Mouse (Mus musculus): ENCODE data around the gene Rufy3.

Rufy3 gene

DNA sequence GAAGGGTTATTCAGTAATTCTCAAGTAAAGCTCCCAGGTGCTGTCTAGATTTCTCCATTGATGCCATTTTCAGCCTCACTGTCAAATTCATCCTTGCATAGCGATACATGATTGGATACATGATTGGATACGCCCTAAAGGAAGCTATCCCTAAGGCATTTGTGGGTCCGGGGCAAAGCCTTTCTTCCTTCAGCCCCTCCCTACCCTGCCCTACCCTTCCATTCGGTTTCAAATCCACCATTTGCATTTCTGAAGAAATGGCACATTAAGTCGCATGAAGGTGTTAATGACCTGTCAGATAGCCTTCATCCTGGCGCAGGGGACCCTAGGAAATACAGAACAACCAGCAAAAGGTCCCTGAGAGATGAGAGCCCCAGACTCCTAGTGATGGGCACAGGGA, 120.5 kb downstream of the Rufy3 start:
- no peak for DNase-seq (ENCODE audit: low read depth, low spot score)

GRCm38 (mm10) chr5:88685745-88686299, 121.0 kb downstream of the Rufy3 start:
- DNase-seq (ENCODE audit: low read depth, low spot score) = no peak

DNA sequence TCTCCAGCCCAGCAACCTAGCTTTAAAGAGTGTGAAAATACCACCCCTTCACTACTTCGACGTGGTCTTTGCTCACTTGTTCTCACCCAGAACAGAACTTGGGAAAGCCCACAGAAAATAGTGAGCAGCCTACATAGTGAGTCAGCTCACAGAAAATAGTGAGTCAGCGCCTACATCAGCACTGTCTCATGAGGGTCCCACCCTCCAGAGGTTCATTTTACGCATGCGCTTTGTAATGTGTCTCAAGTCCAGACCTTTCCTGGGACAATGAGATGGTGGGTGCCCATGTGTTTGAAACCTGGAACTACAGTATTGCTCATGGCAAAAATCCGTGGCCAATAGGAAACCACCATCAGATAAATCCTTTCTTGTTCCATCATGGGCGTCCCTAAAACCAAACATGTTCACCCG, 123.2 kb downstream of the Rufy3 start:
- no peak for DNase-seq (ENCODE audit: low read depth, low spot score)

DNA sequence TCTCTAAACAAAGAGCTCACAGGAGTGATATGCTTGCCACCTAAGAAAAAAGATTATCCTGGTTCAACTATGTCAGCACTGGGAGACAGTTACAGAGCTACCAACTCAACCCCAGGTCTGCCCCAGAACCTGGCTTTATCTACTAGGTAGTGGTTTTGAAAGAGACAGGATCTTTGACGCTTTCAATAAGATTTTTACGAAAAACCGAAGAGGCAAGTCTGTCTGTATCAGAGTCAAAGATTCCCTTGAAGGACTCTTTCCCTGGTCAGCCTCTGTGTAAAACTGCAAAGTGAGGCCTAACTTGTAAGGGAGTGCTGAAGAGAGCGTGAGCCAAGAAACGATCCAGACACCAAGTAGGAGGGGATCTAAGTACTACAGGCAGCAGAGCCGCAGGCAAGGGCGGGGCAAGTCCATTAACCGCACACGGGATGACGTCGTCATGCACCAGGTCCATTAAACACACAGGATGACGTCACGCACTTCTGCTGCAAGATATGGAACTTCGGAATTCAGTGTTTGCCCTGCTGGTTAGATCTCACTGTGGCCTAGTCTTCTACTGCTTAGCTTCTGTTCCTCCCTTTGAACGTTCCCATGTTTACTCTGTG, 123.8 kb downstream of the Rufy3 start:
- no peak for DNase-seq (ENCODE audit: low read depth, low spot score)

- DNase-seq (ENCODE audit: low read depth, low spot score) = peak; percentile 53
Observed at GRCm38 (mm10) chr5:88689279-88689938, 124.6 kb downstream of the Rufy3 start.

DNA sequence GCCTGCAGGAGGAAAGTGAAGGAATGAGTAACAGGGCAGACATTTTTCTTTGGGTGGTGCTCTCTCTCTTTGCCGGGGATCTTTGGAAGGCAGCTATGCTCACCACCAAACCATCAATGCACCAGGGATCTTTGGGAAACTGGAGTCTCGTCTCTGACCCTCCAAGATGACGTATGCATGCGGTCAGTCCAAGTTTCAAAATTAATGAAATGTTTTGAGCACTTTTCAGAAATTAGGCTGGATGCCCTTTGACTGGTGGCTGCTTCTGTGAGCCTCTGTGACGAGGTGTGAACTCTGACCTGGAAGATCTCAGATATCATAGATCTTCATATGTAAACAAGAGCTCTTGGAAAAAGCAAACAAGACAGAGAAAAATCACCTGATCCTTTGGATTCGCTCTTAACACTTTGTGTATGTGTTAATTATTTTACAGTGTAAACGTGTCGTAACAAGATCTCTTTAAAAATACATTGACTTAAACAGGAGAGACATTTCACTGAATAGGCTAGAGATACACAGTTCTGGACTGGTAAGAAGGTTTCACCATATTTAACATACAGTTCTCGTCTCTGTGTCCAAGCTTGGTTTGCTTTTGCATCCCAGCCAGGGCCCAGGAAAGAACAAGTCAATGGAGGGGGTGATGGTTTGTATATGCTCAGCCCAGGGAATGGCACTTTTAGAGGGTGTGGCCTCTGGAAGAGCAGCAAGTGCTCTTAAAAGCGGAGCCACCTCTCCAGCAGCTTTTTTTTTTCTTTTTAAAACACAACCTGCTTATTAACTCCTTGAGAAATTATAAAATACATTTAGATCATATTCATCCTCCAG, 126.1 kb downstream of the Rufy3 start:
- DNase-seq (ENCODE audit: low read depth, low spot score) = no peak

- DNase-seq (ENCODE audit: low read depth, low spot score) = no peak
Observed at GRCm38 (mm10) chr5:88691506-88692095, 126.8 kb downstream of the Rufy3 start.

- DNase-seq (ENCODE audit: low read depth, low spot score) = no peak
Observed at GRCm38 (mm10) chr5:88692586-88692985, 127.7 kb downstream of the Rufy3 start.

DNA sequence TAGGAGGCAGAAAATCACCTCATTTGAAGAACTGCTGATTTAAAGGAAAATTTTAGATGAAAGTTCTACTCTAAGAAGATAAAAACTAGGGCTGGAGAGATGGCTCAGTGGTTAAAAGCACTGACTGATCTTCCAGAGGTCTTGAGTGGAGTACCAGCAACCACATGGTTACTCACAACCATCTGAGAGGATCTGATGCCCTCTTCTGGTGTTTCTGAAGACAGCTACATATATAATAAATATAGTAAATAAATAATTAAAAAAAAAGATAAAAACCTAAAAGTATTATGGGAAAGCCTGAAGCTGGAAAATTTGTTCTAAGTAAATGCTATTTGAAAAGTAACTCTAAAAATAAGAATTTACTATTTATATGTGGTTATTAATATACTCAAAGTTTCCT, 128.2 kb downstream of the Rufy3 start:
- DNase-seq (ENCODE audit: low read depth, low spot score) = no peak

- no peak for DNase-seq (ENCODE audit: low read depth, low spot score)
Observed at GRCm38 (mm10) chr5:88697291-88697690, 132.5 kb downstream of the Rufy3 start.

GRCm38 (mm10) chr5:88699251-88699913, 134.5 kb downstream of the Rufy3 start:
- no peak for DNase-seq (ENCODE audit: low read depth, low spot score)

Measured in forelimb bud, embryonic 11.5 days (tissue).